Mouse (Mus musculus): Measurements from ENCODE around the gene Srgap1. TPM values are rescaled to one million over a fixed set of nuclear protein-coding genes. Genes with fewer than 3 reads are reported as not detected.

The Srgap1 gene
- polyA plus RNA-seq (2012; rRNA removed), result 4.9 and 5.2 TPM in 2 replicates

DNA sequence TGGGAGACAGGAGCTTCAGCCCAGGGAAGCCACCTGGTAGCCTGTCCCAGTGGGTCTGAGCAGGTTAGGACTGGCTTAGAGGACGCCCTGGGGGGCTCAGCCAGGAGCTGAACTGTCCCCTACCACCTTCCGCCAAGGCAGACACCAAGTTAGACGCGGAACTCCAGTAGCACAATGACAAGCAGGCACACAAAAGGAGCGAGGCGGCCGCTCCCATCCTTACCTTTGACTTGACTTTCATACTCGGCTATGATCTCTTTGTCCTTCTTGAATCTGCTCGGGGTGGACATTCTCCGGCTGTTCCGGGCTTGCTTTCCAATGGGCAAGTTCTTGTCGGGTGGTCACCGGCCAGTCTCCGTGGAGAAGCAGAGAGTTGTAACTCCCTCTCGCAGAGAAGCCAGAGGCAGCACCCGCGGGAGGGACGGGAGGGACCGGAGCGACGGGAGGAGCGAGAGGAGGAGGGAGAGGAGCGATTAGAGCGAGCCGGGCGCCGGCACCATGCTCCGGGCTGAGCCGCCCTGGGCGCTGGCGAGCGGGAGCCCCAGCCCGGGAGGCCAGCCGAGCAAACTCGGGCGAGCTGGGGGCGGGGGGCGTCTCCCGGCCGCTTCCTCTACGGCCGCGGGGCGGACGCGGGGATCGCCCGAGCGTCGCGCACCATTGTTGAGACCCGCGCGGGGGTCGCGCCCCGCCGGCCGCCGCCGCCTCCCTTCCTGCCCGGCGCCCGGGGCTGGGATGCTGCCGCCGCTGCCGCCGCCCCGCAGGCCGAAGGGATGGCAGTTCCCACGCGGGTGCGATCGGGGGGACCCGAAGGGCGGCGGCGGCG, at the start of gene Srgap1:
Gene Srgap1, minus strand, starts transcription at position 412 of the 823 bp plus-strand sequence.
- peak; percentile 60 for DNase-seq (ENCODE audit: low spot score)

DNA sequence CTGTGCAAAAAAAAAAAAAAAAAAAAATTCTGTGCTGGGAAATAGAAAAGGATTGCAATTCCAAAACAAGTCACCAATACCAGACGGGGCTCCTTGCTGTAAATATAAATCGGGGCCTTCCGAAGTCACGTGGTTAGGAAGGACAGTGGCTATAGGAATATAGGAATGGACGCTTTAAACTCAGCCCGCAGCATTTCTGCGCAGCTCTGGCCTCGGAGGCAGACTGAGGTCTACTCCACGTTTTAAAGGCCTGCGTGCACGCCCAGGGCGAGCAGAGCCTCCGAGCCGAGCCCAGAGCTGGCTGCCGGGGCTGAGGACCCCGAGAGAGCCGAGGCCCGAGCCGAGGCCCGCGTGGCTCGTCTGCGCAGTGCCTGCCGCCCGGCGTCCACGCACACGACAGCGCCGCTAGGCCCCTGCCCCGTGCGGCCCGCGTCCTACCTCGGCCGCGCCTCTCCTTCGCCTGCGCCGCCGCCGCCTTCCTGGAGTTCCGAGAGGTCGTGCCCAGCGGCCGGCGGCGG, 49.4 kb upstream of the Srgap1 start:
- no peak for DNase-seq (ENCODE audit: low spot score)

DNA sequence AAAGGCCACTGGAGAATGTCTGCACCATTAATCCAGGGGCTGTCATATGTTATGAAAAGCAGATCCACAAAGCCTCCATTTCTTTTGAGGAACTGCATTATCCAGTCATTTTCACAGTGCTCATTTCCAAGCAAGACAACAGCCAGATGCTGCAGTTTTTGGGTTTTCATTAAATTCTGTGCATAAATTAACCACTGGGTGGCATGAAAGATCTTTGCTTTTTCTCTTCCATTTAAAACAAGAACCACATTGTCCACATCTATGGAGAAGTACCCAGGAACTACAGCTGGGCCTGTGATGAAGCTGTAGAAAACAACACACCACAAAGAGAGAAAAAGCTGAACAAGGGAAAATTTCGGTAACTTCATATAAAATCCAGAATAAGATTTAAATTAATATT, 43.4 kb upstream of the Srgap1 start:
- no peak for DNase-seq (ENCODE audit: low spot score)

DNA sequence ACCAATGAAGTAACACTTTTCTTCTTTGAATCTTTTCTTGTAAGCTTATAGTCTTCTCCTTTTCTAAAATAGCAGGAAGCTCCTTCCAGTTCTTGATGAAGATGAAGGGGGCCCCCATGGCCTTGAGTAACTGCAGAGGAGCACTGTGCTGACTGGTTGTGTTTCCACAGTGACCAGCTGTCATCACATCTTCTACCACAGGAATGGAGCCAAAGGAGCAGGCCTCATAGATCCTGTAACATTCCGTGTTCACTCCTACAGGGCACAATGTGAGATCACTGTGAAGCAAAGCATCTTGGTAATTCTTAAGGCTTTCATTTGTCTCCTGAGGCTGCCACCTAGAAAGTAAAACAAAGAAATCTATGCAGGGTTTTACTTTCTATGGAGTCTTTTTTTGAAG, 34.2 kb upstream of the Srgap1 start:
- DNase-seq (ENCODE audit: low spot score), result no peak

DNA sequence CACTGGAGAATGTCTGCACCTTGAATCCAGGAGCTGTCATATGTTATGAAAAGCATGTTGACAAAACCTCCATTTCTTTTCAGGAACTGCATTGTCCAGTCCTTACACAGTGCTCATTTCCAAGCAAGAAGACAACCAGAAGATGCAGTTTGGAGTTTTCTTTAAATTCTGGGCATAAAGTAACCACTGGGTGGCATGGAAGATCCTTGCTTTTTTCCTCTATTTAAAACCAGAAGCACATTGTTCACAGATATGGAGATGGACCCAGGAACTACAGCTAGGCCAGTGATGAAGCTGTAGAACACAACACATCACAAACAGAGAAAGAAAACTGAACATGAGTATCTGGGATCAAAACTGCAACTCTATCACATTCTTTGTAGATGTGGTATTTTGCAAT, 22.0 kb upstream of the Srgap1 start:
- no peak for DNase-seq (ENCODE audit: low spot score)

DNA sequence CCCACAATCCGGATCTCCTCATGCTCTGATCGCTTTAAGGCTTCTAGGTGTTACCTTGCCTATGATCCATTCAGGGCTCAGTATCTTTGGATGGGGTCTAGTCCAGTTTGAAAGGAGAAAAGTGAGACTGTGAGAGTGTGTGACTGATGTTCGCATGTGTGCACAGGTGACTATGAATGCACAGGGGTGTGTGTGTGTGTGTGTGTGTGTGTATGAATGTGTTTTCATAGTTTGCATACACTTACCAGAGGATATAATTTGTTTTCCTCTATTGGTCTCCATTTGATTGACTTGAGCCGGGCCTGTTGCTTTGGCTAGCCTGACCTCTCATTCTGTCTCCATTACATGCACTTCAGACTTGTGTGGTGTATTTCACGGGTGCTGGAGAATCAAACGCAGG, 8.7 kb upstream of the Srgap1 start:
- DNase-seq (ENCODE audit: low spot score), result no peak

DNA sequence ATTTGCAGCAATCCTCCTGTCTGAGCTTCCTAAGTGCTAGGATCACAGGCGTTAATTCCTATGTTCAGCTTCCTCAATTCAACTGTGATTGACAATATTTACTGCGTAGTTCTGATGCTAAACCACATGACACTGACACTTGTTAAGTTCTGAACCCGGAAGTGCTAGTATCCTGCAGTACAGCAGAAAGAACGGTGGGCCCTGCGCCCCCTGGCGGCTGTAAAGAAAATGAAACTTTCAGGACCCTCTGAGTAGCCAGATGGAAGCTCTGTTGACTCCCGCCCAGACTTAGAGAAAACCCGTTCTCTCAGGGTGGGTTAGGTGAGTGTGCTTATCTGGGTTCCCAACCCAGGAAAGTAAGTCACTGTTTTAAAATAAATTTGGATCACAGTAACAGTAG, 7.4 kb upstream of the Srgap1 start:
- DNase-seq (ENCODE audit: low spot score), result no peak

DNA sequence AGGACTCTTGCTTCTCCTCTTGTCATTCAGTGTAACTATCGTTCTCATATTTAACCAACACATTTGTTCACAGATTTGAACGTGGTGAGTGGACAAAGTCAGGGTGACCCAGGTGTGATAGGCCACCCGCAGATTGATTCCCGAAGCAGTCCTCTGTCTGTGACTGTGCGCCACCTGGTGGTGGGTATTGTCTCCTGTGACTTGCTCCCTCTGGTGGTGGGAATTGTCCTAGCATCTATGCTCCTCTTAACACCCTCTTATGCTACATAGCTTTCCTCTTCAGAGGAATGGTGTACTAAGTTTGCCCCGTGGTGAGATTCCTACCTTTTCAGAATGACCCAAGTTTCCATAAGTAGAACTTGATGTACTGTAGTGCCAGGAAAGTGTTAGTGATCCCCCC, 4.7 kb upstream of the Srgap1 start:
- peak; percentile 73 for DNase-seq (ENCODE audit: low spot score)

DNA sequence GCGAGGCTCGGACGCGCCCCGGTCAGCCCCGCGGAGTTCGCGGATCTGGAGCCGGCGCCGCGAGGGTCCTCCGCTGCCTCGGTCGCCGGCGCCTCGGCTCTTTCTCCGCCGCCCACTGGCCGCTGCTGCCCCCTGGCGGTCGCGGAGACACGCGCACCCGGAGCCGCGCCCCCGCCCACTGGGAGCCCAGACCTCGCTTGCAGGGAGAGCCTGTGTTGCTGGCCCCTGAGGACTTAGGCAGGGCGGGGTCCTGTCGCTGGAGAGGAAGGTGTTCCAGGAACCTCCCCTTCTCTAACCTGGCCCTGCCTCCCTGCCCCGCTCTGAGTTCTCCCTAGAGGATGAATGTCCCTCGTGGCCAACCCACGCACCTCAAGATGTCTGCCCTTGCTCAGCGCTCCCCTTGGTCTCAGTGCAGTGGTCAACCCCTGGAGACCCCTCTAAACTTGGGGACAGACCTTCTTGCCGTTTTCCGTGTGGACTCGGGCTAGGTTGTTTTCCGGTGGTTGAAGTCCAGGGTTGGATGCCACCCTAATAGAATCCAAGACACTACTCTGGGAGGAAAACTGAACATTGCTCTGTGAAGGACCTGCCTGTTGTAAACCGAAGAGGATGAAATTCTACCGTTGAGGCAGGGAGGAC, 731 bp upstream of the Srgap1 start:
- peak; percentile 89 for DNase-seq (ENCODE audit: low spot score)

DNA sequence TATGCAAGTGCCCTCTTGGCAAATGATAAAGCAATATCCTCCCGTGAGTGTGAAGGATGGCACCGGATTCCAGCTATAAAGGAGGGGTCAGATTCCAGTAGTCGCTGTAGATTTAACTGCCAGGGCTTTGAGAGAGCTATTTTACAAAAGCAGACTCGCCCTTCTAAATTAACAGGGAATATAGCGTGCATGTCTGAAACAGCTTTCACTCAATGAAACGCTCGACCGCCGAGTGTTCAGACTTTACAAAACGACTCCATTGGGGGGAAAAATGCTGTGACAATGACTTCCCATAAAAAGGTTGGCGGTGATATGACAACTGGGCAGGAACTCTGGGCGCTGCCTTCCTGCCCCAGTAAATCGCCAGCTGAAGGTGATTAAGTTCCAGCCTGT, 608 bp downstream of the Srgap1 start:
- no peak for DNase-seq (ENCODE audit: low spot score)

DNA sequence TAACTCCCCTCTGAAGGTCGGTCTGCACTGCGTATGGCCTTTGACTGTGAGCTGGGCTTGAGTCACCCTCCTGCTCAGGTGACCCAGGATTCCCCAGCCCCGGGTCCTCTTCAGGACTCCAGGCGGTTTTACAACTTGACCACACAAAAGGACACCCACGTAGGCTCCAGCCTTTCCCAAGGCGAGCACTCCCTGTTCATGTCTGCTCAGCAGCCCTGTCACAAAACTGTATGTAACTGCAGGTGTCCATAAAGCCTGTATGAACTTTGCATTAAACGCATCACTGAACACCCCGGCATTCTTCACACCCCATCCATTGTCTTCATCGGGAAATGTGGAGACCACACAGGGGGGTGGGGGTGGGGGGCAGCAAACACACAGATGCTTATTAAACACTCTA, 1.2 kb downstream of the Srgap1 start:
- DNase-seq (ENCODE audit: low spot score), result no peak

DNA sequence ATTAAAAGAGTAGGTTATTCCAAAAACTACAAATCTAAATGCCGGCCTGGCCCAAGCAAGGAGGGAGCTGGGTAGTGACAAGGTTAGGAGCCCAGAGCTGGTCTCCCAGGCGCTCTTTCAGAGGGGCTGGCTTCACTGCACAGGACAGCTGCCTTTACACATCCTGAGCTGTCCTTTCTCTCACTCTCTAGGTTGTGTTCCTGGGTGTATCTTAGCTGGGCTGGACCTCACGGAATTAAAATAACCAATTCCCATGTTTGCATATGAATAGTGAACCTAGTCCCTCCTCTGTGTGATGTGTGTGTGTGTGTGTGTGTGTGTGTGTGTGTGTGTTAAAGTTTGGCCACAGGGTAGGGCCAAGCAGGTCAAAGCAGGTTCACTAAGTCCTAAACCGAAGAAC, 2.2 kb downstream of the Srgap1 start:
- DNase-seq (ENCODE audit: low spot score), result no peak

DNA sequence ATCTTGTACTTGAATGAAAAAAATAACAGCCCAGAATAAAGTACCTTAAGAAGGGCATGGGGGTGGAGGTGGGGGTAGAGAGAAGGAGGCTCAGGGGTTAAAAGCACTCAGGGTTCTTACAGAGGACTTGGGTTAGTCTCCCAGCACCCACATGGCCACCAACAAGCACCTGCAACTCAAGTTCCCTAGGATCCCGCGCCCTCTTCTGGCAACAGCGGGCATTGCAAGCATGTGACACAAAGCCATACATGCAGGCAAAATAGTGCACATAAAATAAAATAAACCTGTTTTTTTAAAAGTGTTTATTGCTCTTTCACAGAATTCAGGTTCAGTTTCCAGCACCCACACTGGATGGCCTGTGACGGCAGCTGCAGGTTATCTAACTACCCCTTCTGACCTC, 6.7 kb downstream of the Srgap1 start:
- no peak for DNase-seq (ENCODE audit: low spot score)

DNA sequence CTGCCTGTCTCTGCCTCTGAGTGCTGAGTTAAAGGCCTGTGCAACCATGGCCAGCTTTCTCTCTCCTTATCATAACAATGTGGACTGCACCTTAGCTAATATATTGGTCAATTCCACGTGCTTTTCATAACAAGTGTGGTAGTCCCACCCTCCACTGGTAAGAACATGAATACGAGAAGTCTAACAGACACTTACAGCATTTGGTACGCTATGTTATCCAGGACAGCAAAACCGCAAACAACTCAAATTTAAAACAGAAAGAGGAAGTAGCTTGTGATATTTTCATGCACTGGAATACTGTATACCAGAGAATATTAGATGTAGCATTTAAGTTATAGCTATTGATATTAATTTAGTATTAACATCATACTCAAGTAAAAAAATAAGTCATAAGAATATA, 7.5 kb downstream of the Srgap1 start:
- DNase-seq (ENCODE audit: low spot score), result no peak

DNA sequence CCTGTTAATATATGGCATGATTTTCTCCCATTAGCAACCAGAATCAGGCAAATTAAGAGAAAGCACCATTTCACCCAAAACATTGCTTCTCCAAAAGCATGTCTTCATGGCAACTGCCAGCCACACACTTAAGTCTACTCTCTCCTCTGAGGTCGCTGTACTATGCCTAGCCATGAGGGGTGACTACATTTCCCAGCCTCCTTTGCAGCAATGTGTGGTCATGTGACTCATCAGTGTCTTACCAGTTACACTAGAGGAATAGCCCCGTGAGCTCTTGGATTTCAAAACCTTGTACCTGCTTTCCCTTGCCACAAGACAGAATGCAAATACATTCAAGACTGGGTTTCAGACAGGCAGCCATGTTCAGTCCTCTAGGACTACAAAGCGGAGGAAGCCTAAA, 8.6 kb downstream of the Srgap1 start:
- DNase-seq (ENCODE audit: low spot score), result no peak

DNA sequence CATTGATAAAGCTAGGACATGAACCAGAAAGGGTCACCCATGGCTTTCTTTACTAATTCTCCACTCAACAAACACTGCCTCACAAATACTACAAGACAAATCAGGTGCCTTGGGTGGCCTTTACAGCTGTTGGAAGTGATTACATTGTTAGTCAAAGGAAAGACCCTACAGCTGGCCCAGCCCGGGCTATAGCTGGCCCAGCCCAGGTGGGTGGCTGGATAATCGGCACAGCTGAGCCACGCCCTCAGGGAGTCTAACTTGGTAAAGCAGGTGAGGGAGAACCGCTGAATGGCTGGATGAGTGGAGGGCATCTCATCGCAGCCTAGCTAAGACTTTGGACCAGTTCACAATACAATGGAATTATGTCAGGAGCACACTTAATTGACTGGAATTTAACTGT, 13.8 kb downstream of the Srgap1 start:
- no peak for DNase-seq (ENCODE audit: low spot score)

DNA sequence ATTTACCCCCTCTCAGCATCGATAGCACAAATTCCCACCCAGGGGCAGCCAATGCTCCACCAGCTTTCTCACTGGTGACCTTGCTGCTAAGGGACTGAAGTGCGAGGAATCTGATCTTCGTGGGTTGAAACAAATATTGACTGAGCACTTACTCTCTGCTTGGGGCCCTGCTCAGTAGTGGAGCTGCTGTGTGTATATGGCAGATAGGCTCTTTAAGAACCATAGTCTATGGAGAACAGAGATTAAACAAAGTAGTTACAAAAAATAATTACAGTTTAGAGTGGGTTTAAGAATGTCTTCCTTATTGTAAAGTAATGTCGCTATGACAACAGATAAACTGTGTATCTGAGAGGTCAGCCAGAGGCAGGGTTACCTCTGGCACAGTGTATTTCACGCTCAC, 16.7 kb downstream of the Srgap1 start:
- no peak for DNase-seq (ENCODE audit: low spot score)

DNA sequence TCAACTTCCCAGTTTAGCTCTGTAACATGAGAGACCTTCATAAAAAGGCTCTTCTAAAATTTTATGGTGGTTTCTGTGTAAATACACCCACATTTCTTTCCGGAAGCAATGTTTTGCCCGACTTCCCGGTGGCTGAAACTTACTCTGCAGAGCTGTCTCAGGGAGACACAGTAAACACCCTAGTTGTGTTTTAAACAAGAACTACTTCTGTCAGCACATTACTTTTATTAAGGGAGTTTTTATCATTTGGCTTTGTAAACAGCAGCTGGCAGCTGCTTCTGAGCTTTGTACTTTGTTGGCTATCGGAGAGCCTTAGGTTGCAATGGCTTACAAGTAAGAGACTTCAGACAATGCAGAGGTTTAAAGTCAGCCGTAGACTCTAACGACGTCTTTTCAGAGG, 17.4 kb downstream of the Srgap1 start:
- no peak for DNase-seq (ENCODE audit: low spot score)

DNA sequence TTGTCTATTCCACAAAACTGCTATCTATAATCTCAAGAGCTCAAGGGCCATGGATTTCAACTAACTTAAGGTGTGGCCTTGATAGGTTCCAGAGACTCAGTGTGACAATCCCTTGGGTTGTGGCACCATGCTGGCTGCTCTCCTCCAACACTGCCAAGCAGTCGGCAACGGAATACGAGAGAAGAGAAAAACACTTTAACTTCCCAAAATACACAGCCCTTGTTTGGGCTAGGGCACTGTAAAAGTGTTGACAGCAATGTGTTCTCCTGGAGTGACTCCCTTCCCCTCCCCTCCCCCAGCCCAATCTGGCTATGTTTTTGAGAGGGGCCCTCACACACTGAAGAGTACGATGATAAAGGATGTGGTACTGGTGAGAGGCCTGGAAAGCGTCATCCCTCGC, 21.9 kb downstream of the Srgap1 start:
- DNase-seq (ENCODE audit: low spot score), result no peak

DNA sequence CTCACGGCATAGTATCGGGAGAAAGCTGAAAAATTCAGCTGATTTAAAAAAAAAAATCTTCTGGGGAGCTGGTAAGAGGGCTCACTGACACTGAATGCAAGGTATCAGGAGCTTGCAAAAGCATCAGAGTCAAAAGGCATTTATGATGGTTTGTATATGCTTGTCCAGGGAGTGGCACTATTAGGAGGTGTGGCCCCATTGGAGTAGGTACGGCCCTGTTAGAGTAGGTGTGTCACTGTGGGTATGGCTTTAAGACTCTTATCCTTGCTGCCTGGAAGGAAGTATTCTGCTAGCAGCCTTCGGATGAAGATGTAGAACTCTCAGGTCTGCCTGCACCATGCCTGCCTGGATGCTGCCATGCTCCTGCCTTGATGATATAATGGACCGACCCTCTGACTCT, 26.2 kb downstream of the Srgap1 start:
- DNase-seq (ENCODE audit: low spot score), result no peak

DNA sequence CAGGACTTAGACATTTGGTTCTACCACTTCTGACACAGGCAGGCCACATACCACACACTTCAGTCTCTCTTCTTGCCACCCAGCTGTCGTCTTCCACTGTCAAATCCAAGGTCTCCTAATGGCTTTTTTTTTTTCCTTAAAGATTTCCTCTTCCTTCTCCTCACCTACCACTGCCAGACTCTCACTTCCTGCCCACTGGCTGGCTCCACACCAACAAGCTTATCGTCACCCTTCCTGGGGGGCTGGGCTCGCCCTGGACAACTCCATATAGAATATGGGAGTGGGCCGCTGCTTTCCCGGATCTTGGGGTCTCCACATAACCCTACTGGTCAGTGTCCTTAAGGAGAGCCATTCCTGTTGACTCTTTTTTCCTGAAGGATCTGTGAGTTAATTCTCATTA, 26.9 kb downstream of the Srgap1 start:
- no peak for DNase-seq (ENCODE audit: low spot score)

DNA sequence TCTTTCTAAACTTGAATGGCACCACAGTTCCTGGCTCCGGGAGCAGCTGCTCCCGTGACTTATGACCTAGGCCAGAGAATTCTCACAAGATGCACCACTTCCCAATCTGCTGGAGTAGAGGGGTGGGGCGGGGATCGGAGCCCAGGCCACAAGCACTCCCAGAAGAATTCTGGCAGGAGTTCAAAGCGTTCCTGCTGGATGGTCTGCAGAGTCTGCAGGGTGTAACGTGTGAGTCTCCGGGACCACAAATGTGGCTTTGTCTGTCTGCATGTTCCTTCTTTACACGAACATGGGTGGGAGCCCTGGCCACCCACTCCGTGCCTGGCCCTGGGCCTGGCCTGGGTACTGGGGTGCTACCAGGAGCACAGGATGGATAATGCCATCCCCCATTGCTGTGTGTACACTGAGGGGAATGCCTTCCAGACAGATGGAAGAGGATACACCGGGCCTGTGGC, 28.5 kb downstream of the Srgap1 start:
- DNase-seq (ENCODE audit: low spot score), result no peak

DNA sequence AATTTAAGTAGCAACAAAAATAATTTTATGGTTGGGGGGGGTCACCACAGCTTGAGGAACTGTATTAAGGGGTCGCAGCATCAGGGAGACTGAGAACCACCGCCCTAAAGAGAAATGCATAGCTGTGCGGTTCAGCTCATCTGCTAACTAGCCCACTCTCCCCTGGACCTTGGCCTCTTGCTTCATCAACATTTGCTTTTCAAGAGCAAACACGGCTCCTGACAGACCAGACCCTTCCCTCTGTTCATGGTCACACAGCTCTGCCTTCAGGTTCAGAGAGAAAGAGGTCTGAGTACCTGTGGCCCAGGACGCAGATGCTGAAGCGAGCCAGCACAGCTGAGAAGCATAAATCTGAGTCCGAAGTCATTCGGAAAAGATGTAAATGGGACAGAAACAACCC, 29.4 kb downstream of the Srgap1 start:
- DNase-seq (ENCODE audit: low spot score), result no peak
